Comparison of ENCODE assay signal across 8 mouse cellular contexts in genomic region chr14:31337947-31338346, GRCm38 (mm10). TPM values are rescaled to one million over a fixed set of nuclear protein-coding genes. Genes with fewer than 3 reads are reported as not detected.
DNase-seq lines count a peak whose midpoint lies in the region; ATAC-seq and TF ChIP-seq lines count a peak whose summit lies in the region.

No protein-coding gene starts in this region.

- peak overlapping the region; percentile 73 for H3K4me2 ChIP-seq in kidney, embryonic 16.5 days (replicated peaks; ENCODE audit: low read depth, low read length)
- H3K4me2 ChIP-seq in embryonic facial prominence, embryonic 13.5 days: peak overlapping the region; percentile 71
- H3K4me2 ChIP-seq in intestine, embryonic 15.5 days (replicated peaks): peak overlapping the region; percentile 70
- peak overlapping the region; percentile 50 for H3K4me2 ChIP-seq in midbrain, postnatal 0 days (ENCODE audit: low read depth, low read length, poor library complexity, severe bottlenecking)

- peaks cover 7% of the 10 kb centered on the region for H3K36me3 ChIP-seq in kidney, embryonic 16.5 days (ENCODE audit: insufficient read depth, low read length)
- H3K36me3 ChIP-seq in embryonic facial prominence, embryonic 13.5 days: peaks cover 8% of the 10 kb centered on the region
- no peaks in the 10 kb centered on the region for H3K36me3 ChIP-seq in intestine, embryonic 15.5 days
- H3K36me3 ChIP-seq in midbrain, postnatal 0 days (ENCODE audit: insufficient read depth, low read length): no peaks in the 10 kb centered on the region; the same call in 1 of the 2 replicates
- peaks cover 2% of the 10 kb centered on the region; the same call in 1 of the 2 replicates for H3K36me3 ChIP-seq in kidney, adult 2 months (ENCODE audit: control insufficient read depth, insufficient read depth, low read length)

- H3K27me3 ChIP-seq in kidney, embryonic 16.5 days (ENCODE audit: insufficient read depth, low read length): no peaks in the 10 kb centered on the region
- no peaks in the 10 kb centered on the region for H3K27me3 ChIP-seq in embryonic facial prominence, embryonic 13.5 days
- H3K27me3 ChIP-seq in intestine, embryonic 15.5 days (replicated peaks): no peaks in the 10 kb centered on the region
- no peaks in the 10 kb centered on the region for H3K27me3 ChIP-seq in midbrain, postnatal 0 days (ENCODE audit: insufficient read depth, low read length)
- H3K27me3 ChIP-seq in kidney, adult 2 months (replicated peaks; ENCODE audit: control insufficient read depth, insufficient read depth, low read length): no peaks in the 10 kb centered on the region

- 0 out of 2 replicates have a peak overlapping the region, but pooled peaks have one; percentile 6 for H3K9ac ChIP-seq in kidney, embryonic 16.5 days (replicated peaks; ENCODE audit: low read length)
- peak overlapping the region; percentile 91; the same call in 1 of the 2 replicates for H3K9ac ChIP-seq in embryonic facial prominence, embryonic 13.5 days
- H3K9ac ChIP-seq in intestine, embryonic 15.5 days: no peak overlapping the region
- no peak overlapping the region for H3K9ac ChIP-seq in midbrain, postnatal 0 days (replicated peaks; ENCODE audit: low read length, poor library complexity, severe bottlenecking)

- DNase-seq in kidney, adult 8-10 months: no peak
- no peak for DNase-seq in midbrain, postnatal 0 days (ENCODE audit: low spot score)
- no peak for DNase-seq in T-cell, adult 2 months (ENCODE audit: low spot score)
- no peak for DNase-seq in kidney, adult 2 months
- no peak for DNase-seq in layer of hippocampus, adult 8-10 months (ENCODE audit: low spot score in 2 of 2)

- no peaks in the 10 kb centered on the region for H3K9me3 ChIP-seq in kidney, embryonic 16.5 days (ENCODE audit: low read length)
- no peaks in the 10 kb centered on the region for H3K9me3 ChIP-seq in embryonic facial prominence, embryonic 13.5 days
- H3K9me3 ChIP-seq in intestine, embryonic 15.5 days: no peaks in the 10 kb centered on the region
- no peaks in the 10 kb centered on the region for H3K9me3 ChIP-seq in midbrain, postnatal 0 days (ENCODE audit: low read length)

- peak overlapping the region; percentile 81 for H3K4me3 ChIP-seq in kidney, embryonic 16.5 days (ENCODE audit: low read length)
- H3K4me3 ChIP-seq in embryonic facial prominence, embryonic 13.5 days: peak overlapping the region; percentile 86
- H3K4me3 ChIP-seq in intestine, embryonic 15.5 days (replicated peaks): peak overlapping the region; percentile 95
- H3K4me3 ChIP-seq in midbrain, postnatal 0 days (ENCODE audit: low read depth, low read length): peak overlapping the region; percentile 70
- no peak overlapping the region for H3K4me3 ChIP-seq in kidney, adult 2 months (ENCODE audit: insufficient read depth, low read depth, low read length)

- TF ChIP-seq CTCF in midbrain, postnatal 0 days (IDR thresholded peaks at IDR 0.05): no peak
- no peak for TF ChIP-seq CTCF in kidney, adult 2 months (conservative IDR thresholded peaks at IDR 0.05; ENCODE audit: insufficient read depth, insufficient read length, low read depth, low read length)

- no peak for ATAC-seq in kidney, embryonic 16.5 days (ENCODE audit: low FRiP score, low TSS enrichment)
- ATAC-seq in embryonic facial prominence, embryonic 13.5 days (ENCODE audit: insufficient number of reproducible peaks, insufficient read depth, low FRiP score, low TSS enrichment, low read depth): no peak
- no peak for ATAC-seq in intestine, embryonic 15.5 days
- ATAC-seq in midbrain, postnatal 0 days (ENCODE audit: low FRiP score): no peak

- H3K4me1 ChIP-seq in kidney, embryonic 16.5 days (ENCODE audit: insufficient read depth, low read length): peaks cover 12% of the 10 kb centered on the region
- peaks cover 4% of the 10 kb centered on the region for H3K4me1 ChIP-seq in embryonic facial prominence, embryonic 13.5 days
- H3K4me1 ChIP-seq in intestine, embryonic 15.5 days (replicated peaks): 0 out of 2 replicates have a peak, but pooled peaks cover 5% of the 10 kb centered on the region
- peaks cover 8% of the 10 kb centered on the region for H3K4me1 ChIP-seq in midbrain, postnatal 0 days (ENCODE audit: insufficient read depth, low read length)
- peaks cover 4% of the 10 kb centered on the region; the same call in 1 of the 2 replicates for H3K4me1 ChIP-seq in kidney, adult 2 months (ENCODE audit: control insufficient read depth, insufficient read depth, low read length)

- TF ChIP-seq POLR2A in kidney, adult 2 months (IDR thresholded peaks at IDR 0.05; ENCODE audit: low read depth, low read length): no peak

- H3K27ac ChIP-seq in kidney, embryonic 16.5 days (ENCODE audit: low read length): no peak overlapping the region
- no peak overlapping the region for H3K27ac ChIP-seq in embryonic facial prominence, embryonic 13.5 days
- no peak overlapping the region for H3K27ac ChIP-seq in intestine, embryonic 15.5 days
- H3K27ac ChIP-seq in midbrain, postnatal 0 days (ENCODE audit: low read depth, low read length): no peak overlapping the region
- no peak overlapping the region for H3K27ac ChIP-seq in kidney, adult 2 months (ENCODE audit: insufficient read depth, low read depth, low read length)

RNA-seq across cellular contexts. Expression of gene Capn7, which starts 1.5 kb away (rescaled TPM):
- polyA plus RNA-seq in kidney, embryonic 16.5 days (2015; fragmentation: Nextera tagmentation; extraction: Ambion mirVana): 45.0 and 48.8 TPM in 2 replicates
- polyA plus RNA-seq in embryonic facial prominence, embryonic 13.5 days (2015; fragmentation: Nextera tagmentation; extraction: Ambion mirVana): 41.0 and 41.1 TPM in 2 replicates
- polyA plus RNA-seq in intestine, embryonic 15.5 days (2015; fragmentation: Nextera tagmentation; extraction: Ambion mirVana): 34.9 and 36.5 TPM in 2 replicates
- 73.7 and 84.3 TPM in 2 replicates for total RNA-seq in midbrain, postnatal 0 days (2014; rRNA removed)
- 55.9 and 56.8 TPM in 2 replicates for polyA plus RNA-seq in midbrain, postnatal 0 days (2015; fragmentation: Nextera tagmentation; extraction: Ambion mirVana)
- polyA plus RNA-seq in kidney, adult 2 months (2012; rRNA removed): 13.6 and 16.2 TPM in 2 replicates
- 10 to 100 TPM; 34.9 to 44.0 (median 40.9) TPM for total RNA-seq in layer of hippocampus, adult 8-10 months (2022)

RNA-seq across cellular contexts. Expression of gene Dnah1, which starts 14.3 kb away (rescaled TPM):
- polyA plus RNA-seq in kidney, embryonic 16.5 days (2015; fragmentation: Nextera tagmentation; extraction: Ambion mirVana): 7.4 and 7.7 TPM in 2 replicates
- 7.9 and 8.1 TPM in 2 replicates for polyA plus RNA-seq in embryonic facial prominence, embryonic 13.5 days (2015; fragmentation: Nextera tagmentation; extraction: Ambion mirVana)
- polyA plus RNA-seq in intestine, embryonic 15.5 days (2015; fragmentation: Nextera tagmentation; extraction: Ambion mirVana): 3.6 and 3.7 TPM in 2 replicates
- 4.2 and 7.8 TPM in 2 replicates for total RNA-seq in midbrain, postnatal 0 days (2014; rRNA removed)
- 3.1 and 3.4 TPM in 2 replicates for polyA plus RNA-seq in midbrain, postnatal 0 days (2015; fragmentation: Nextera tagmentation; extraction: Ambion mirVana)
- 0.35 and 0.41 TPM in 2 replicates for polyA plus RNA-seq in kidney, adult 2 months (2012; rRNA removed)
- 1 to 10 TPM; 4.4 to 6.4 (median 5.9) TPM for total RNA-seq in layer of hippocampus, adult 8-10 months (2022)

Comparison
In these comparisons a context has a peak if more than half of its experiments do, and no peak if none do; other contexts are left out.
1. H3K9ac ChIP-seq: peak in kidney, embryonic 16.5 days (single experiment) and embryonic facial prominence, embryonic 13.5 days (single experiment); none in intestine, embryonic 15.5 days (single experiment) and midbrain, postnatal 0 days (single experiment).
2. Peak in every context shown above with its lines, with median percentiles within 50 percentile points of each other: H3K4me2 ChIP-seq.